Mouse (Mus musculus): ENCODE data around the gene Tmub2. TPM values are rescaled to one million over a fixed set of nuclear protein-coding genes. Genes with fewer than 3 reads are reported as not detected.
A peak's percentile ranks its signal among the peaks of the same experiment; 100 is the strongest.

The Tmub2 gene
- 25.2 TPM for polyA plus RNA-seq (2012; fragmentation: generic; extraction: Trizol)
- long read RNA-seq, experiment 1, transcript Tmub2-201 (4 exons, 1,939 nt) = major isoform, 17 of 48 reads
- long read RNA-seq, experiment 1, transcript Tmub2-205 (3 exons, 2,249 nt) = minor isoform, 8 of 48 reads
- long read RNA-seq, experiment 1, transcript Tmub2-202 (3 exons, 1,876 nt) = minor isoform, 14 of 48 reads
- long read RNA-seq, experiment 1, partial matches to known transcripts = 8 of 48 reads
- long read RNA-seq, experiment 1, other reads (novel, unspliced or antisense) = 1 of 48 reads
- long read RNA-seq, experiment 2, transcript Tmub2-201 (4 exons, 1,939 nt) = major isoform, 62 of 158 reads
- long read RNA-seq, experiment 2, transcript Tmub2-205 (3 exons, 2,249 nt) = minor isoform, 46 of 158 reads
- long read RNA-seq, experiment 2, transcript Tmub2-202 (3 exons, 1,876 nt) = minor isoform, 46 of 158 reads
- long read RNA-seq, experiment 2, partial matches to known transcripts = 1 of 158 reads
- long read RNA-seq, experiment 2, other reads (novel, unspliced or antisense) = 3 of 158 reads

GRCm38 (mm10) chr11:102284501-102285094, at the start of gene Tmub2:
Gene Tmub2 (plus strand): TSS chr11:102284931.
- Histone ChIP-seq H3K79me2 (ENCODE audit: control insufficient read depth, insufficient read depth) (peaks cover 20% of the 10 kb centered on the region), H3K27me3 (ENCODE audit: control insufficient read depth, insufficient read depth, insufficient read length) (no peaks in the 10 kb centered on the region), H3K36me3 (ENCODE audit: control insufficient read depth, insufficient read depth) (peaks cover 20% of the 10 kb centered on the region), H3K4me3 (ENCODE audit: insufficient read depth, poor library complexity, severe bottlenecking) (peak within 1 kb of the TSS; percentile 95), H3ac (ENCODE audit: control insufficient read depth, insufficient read length, low read depth) (peak within 1 kb of the TSS; percentile 98), H3K79me3 (ENCODE audit: low read depth) (no peaks in the 10 kb centered on the region)
- TF ChIP-seq CEBPB (IDR thresholded peaks at IDR 0.05; ENCODE audit: low read depth) (peak; percentile 14), MAX (IDR thresholded peaks at IDR 0.05) (peak; percentile 11), MYOD1 (IDR thresholded peaks at IDR 0.05; ENCODE audit: control insufficient read depth, insufficient read length, low read depth) (no peak), USF1 (IDR thresholded peaks at IDR 0.05; ENCODE audit: low read depth) (no peak), CTCF (IDR thresholded peaks at IDR 0.05; ENCODE audit: control insufficient read depth, insufficient read depth, insufficient read length) (no peak), FOSL1 (IDR thresholded peaks at IDR 0.05; ENCODE audit: insufficient read depth, low read length, poor library complexity, severe bottlenecking) (no peak), MYOG (IDR thresholded peaks at IDR 0.05; ENCODE audit: control insufficient read depth, extremely low read depth, insufficient read length) (no peak)

DNA sequence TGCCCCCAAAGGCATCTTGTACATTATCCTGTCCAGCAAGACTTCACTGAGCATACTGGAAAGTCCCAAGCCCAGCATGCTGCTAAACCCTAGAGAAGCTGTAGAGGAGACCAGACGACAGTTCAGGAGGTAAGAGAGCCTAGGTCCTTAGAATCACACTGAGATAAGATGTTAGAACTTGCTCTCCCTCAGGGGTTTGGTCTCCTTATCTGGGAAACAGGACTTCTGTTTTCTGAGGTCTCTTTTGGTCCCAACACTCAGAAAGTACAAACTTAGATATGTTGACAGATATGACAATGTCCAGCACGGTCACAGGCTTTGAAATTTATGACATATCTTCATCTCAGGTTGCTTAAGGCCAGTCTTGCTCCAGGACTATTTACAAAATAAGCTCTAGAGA, 48.7 kb upstream of the Tmub2 start:
- Histone ChIP-seq H3K79me3 (ENCODE audit: low read depth) (no peaks in the 10 kb centered on the region), H3K79me2 (ENCODE audit: control insufficient read depth, insufficient read depth) (no peaks in the 10 kb centered on the region), H3K27me3 (ENCODE audit: control insufficient read depth, insufficient read depth, insufficient read length) (no peaks in the 10 kb centered on the region), H3K36me3 (ENCODE audit: control insufficient read depth, insufficient read depth) (no peaks in the 10 kb centered on the region), H3ac (ENCODE audit: control insufficient read depth, insufficient read length, low read depth) (no peak overlapping the region), H3K4me3 (ENCODE audit: insufficient read depth, poor library complexity, severe bottlenecking) (no peak overlapping the region)
- TF ChIP-seq CTCF (IDR thresholded peaks at IDR 0.05; ENCODE audit: control insufficient read depth, insufficient read depth, insufficient read length) = no peak
- no peak for TF ChIP-seq MAX (IDR thresholded peaks at IDR 0.05)
- no peak for TF ChIP-seq USF1 (IDR thresholded peaks at IDR 0.05; ENCODE audit: low read depth)
- no peak for TF ChIP-seq MYOG (IDR thresholded peaks at IDR 0.05; ENCODE audit: control insufficient read depth, extremely low read depth, insufficient read length)
- no peak for TF ChIP-seq FOSL1 (IDR thresholded peaks at IDR 0.05; ENCODE audit: insufficient read depth, low read length, poor library complexity, severe bottlenecking)
- TF ChIP-seq MYOD1 (IDR thresholded peaks at IDR 0.05; ENCODE audit: control insufficient read depth, insufficient read length, low read depth) = no peak
- TF ChIP-seq CEBPB (IDR thresholded peaks at IDR 0.05; ENCODE audit: low read depth) = no peak

DNA sequence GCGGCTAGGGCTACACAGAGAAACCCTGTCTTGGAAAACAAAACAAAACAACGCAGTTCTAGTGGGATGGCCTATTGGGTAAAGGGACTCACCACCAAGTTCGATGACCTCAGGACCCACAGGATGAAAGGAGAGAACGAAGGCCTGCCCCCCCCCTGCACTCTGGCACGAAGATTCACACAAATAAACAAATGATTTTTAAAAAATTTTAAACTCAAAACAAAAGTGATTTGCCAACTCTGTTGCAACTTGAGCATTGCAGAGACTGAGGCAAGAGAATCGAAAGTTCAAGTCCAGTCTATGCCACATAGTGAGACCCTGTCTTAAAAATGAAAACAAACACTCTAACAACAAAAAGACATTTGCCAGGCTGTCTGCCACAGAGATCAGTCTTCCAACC, 44.1 kb upstream of the Tmub2 start:
- TF ChIP-seq USF1 (IDR thresholded peaks at IDR 0.05; ENCODE audit: low read depth) (no peak), MYOG (IDR thresholded peaks at IDR 0.05; ENCODE audit: control insufficient read depth, extremely low read depth, insufficient read length) (no peak), CTCF (IDR thresholded peaks at IDR 0.05; ENCODE audit: control insufficient read depth, insufficient read depth, insufficient read length) (no peak), MAX (IDR thresholded peaks at IDR 0.05) (no peak), FOSL1 (IDR thresholded peaks at IDR 0.05; ENCODE audit: insufficient read depth, low read length, poor library complexity, severe bottlenecking) (no peak), MYOD1 (IDR thresholded peaks at IDR 0.05; ENCODE audit: control insufficient read depth, insufficient read length, low read depth) (no peak), CEBPB (IDR thresholded peaks at IDR 0.05; ENCODE audit: low read depth) (no peak)

GRCm38 (mm10) chr11:102241246-102241645, 43.5 kb upstream of the Tmub2 start:
- Histone ChIP-seq H3K36me3 (ENCODE audit: control insufficient read depth, insufficient read depth) (no peaks in the 10 kb centered on the region), H3ac (ENCODE audit: control insufficient read depth, insufficient read length, low read depth) (no peak overlapping the region), H3K4me3 (ENCODE audit: insufficient read depth, poor library complexity, severe bottlenecking) (no peak overlapping the region), H3K79me3 (ENCODE audit: low read depth) (no peaks in the 10 kb centered on the region), H3K79me2 (ENCODE audit: control insufficient read depth, insufficient read depth) (no peaks in the 10 kb centered on the region), H3K27me3 (ENCODE audit: control insufficient read depth, insufficient read depth, insufficient read length) (no peaks in the 10 kb centered on the region)
- TF ChIP-seq MYOD1 (IDR thresholded peaks at IDR 0.05; ENCODE audit: control insufficient read depth, insufficient read length, low read depth) (no peak), CTCF (IDR thresholded peaks at IDR 0.05; ENCODE audit: control insufficient read depth, insufficient read depth, insufficient read length) (no peak), MAX (IDR thresholded peaks at IDR 0.05) (no peak), MYOG (IDR thresholded peaks at IDR 0.05; ENCODE audit: control insufficient read depth, extremely low read depth, insufficient read length) (no peak), USF1 (IDR thresholded peaks at IDR 0.05; ENCODE audit: low read depth) (no peak), CEBPB (IDR thresholded peaks at IDR 0.05; ENCODE audit: low read depth) (no peak), FOSL1 (IDR thresholded peaks at IDR 0.05; ENCODE audit: insufficient read depth, low read length, poor library complexity, severe bottlenecking) (no peak)

More for the DNA sequence above, 44.1 kb upstream of the Tmub2 start:
- Histone ChIP-seq H3K36me3 (ENCODE audit: control insufficient read depth, insufficient read depth) (no peaks in the 10 kb centered on the region), H3K27me3 (ENCODE audit: control insufficient read depth, insufficient read depth, insufficient read length) (no peaks in the 10 kb centered on the region), H3K4me3 (ENCODE audit: insufficient read depth, poor library complexity, severe bottlenecking) (no peak overlapping the region), H3ac (ENCODE audit: control insufficient read depth, insufficient read length, low read depth) (no peak overlapping the region), H3K79me2 (ENCODE audit: control insufficient read depth, insufficient read depth) (no peaks in the 10 kb centered on the region), H3K79me3 (ENCODE audit: low read depth) (no peaks in the 10 kb centered on the region)

- Histone ChIP-seq H3ac (ENCODE audit: control insufficient read depth, insufficient read length, low read depth) (no peak overlapping the region), H3K36me3 (ENCODE audit: control insufficient read depth, insufficient read depth) (no peaks in the 10 kb centered on the region), H3K79me2 (ENCODE audit: control insufficient read depth, insufficient read depth) (no peaks in the 10 kb centered on the region), H3K79me3 (ENCODE audit: low read depth) (no peaks in the 10 kb centered on the region), H3K4me3 (ENCODE audit: insufficient read depth, poor library complexity, severe bottlenecking) (no peak overlapping the region), H3K27me3 (ENCODE audit: control insufficient read depth, insufficient read depth, insufficient read length) (no peaks in the 10 kb centered on the region)
- TF ChIP-seq MAX (IDR thresholded peaks at IDR 0.05) = no peak
- no peak for TF ChIP-seq USF1 (IDR thresholded peaks at IDR 0.05; ENCODE audit: low read depth)
- no peak for TF ChIP-seq CTCF (IDR thresholded peaks at IDR 0.05; ENCODE audit: control insufficient read depth, insufficient read depth, insufficient read length)
- no peak for TF ChIP-seq MYOG (IDR thresholded peaks at IDR 0.05; ENCODE audit: control insufficient read depth, extremely low read depth, insufficient read length)
- TF ChIP-seq FOSL1 (IDR thresholded peaks at IDR 0.05; ENCODE audit: insufficient read depth, low read length, poor library complexity, severe bottlenecking) = no peak
- TF ChIP-seq CEBPB (IDR thresholded peaks at IDR 0.05; ENCODE audit: low read depth) = no peak
- no peak for TF ChIP-seq MYOD1 (IDR thresholded peaks at IDR 0.05; ENCODE audit: control insufficient read depth, insufficient read length, low read depth)
These were observed 42.9 kb upstream of the Tmub2 start for GRCm38 (mm10) chr11:102241874-102242273.

Measured in C2C12 (cell line).